Mouse (Mus musculus): ENCODE measurements around the gene Stard10. TPM values are rescaled to one million over a fixed set of nuclear protein-coding genes. Genes with fewer than 3 reads are reported as not detected.

The Stard10 gene
- polyA plus RNA-seq (2012; rRNA removed), result 94.2 and 95.5 TPM in 2 replicates

- TF ChIP-seq POLR2A (IDR thresholded peaks at IDR 0.05; ENCODE audit: extremely low read depth, insufficient read depth, low read length), result no peak
- TF ChIP-seq CTCF (IDR thresholded peaks at IDR 0.05; ENCODE audit: extremely low read depth, insufficient read depth, low read length), result no peak
- no peak within 1 kb of the TSS for H3K4me3 ChIP-seq (ENCODE audit: insufficient read depth, low read length)
These were observed at the start of gene Stard10 for GRCm38 (mm10) chr7:101317014-101317413. Gene Stard10, plus strand, starts transcription at chr7:101317086.

DNA sequence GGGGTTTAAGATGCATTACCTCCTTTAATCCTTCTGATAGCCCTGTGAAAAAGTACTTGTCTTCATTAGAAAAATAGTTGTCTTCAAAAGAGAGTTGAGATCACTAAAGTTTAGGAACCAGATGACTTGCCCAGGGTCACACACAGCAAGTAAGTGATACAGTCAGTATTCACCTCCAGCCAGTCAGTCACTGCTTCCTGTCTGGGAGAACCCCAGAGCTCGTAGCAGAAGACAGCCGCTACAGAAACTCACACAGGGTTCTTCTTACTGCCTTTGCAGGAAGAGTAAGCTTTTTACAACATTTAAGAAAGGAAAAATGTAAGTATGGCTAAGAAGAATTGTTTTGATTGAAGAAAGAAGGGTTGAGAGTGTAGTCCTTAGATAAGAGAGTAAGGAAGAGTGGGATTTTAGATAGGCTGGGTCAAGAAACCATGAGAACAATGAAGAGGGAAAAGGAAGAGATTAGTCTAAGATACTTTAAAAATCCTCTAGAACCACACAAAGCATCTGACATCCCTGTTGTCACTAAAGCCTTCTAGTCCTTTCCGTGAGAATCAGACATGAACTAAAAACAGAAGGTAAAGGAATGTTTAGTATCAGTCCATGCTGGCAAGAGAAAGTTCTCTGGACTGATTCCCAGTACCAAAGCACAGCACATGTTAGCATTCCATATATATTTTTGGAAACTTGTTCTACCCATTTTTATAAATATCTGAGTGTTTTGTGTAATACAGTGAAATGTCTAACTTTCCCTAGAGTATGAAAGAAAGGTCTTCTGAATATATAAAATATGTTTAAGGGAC lies 49.2 kb upstream of the Stard10 start:
- Histone ChIP-seq H3K27ac (ENCODE audit: insufficient read depth, low read length) (no peak overlapping the region), H3K4me1 (ENCODE audit: control insufficient read depth, insufficient read depth, low read length) (peaks cover 6% of the 10 kb centered on the region; the same call in 1 of the 2 replicates)

More at GRCm38 (mm10) chr7:101317014-101317413, at the start of gene Stard10:
- peaks cover 11% of the 10 kb centered on the region for H3K4me1 ChIP-seq (ENCODE audit: control insufficient read depth, insufficient read depth, low read length)
- no peak within 1 kb of the TSS for H3K27ac ChIP-seq (ENCODE audit: insufficient read depth, low read length)

GRCm38 (mm10) chr7:101271602-101272001 lies 45.3 kb upstream of the Stard10 start:
- TF ChIP-seq CTCF (IDR thresholded peaks at IDR 0.05; ENCODE audit: extremely low read depth, insufficient read depth, low read length) (peak; percentile 57; the same call in 1 of the 2 replicates), POLR2A (IDR thresholded peaks at IDR 0.05; ENCODE audit: extremely low read depth, insufficient read depth, low read length) (no peak)
- H3K4me3 ChIP-seq (ENCODE audit: insufficient read depth, low read length), result no peak overlapping the region
- H3K27ac ChIP-seq (ENCODE audit: insufficient read depth, low read length), result no peak overlapping the region
- H3K4me1 ChIP-seq (ENCODE audit: control insufficient read depth, insufficient read depth, low read length), result peaks cover 4% of the 10 kb centered on the region; the same call in 1 of the 2 replicates

More for the DNA sequence above, 49.2 kb upstream of the Stard10 start:
- TF ChIP-seq CTCF (IDR thresholded peaks at IDR 0.05; ENCODE audit: extremely low read depth, insufficient read depth, low read length) (no peak), POLR2A (IDR thresholded peaks at IDR 0.05; ENCODE audit: extremely low read depth, insufficient read depth, low read length) (no peak)
- no peak overlapping the region for H3K4me3 ChIP-seq (ENCODE audit: insufficient read depth, low read length)

DNA sequence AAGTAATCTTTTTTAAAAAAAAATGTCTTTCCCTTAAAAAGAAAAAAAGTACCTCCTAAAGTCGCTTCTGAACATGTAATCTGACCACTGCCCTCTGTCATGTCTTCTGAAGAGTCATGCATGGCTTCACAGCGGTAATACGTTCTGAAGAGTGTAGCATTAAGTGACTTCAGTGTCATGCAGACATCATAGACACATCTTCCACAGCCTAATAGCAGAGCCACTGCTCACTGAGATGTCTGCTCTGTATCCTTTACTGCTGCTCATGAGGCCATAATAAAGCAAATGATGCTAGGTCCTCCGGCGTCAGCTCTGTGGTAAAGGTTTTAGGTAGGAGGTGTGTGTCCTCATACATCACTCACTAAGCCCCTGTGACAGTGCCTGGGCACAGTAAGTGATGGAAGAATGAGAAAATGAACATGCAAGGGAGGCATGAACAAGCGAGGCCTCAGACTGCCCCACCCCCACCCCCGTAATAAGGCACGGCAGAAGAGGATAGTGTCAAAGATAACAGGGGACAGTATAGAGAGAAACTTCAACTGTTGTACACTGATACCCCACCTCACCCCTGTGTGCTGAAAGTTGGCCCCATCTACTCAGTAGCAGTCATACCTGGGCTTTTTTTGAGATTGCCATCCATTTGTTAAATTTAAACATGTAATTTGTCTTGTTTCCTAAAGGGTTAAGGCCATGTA lies 44.3 kb upstream of the Stard10 start:
- H3K27ac ChIP-seq (ENCODE audit: insufficient read depth, low read length), result no peak overlapping the region

DNA sequence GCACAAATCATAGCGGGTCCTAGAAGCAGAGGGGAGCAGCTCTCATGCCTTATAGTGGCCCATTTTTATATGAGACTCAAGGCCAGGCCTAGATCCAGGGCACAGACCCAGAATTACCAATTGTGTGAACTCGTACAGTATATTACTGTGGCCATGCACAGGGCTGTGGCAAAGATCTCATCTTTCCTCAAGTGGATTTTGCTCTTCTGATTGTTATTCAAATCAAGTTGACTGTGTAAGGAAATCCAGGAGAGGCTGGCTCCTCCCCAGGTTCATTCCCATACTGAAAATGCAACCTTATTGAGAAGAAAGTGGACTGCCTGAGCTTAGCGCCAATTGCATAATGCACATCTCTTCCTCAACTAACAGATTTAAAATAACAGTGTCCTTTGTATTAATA lies 34.2 kb upstream of the Stard10 start:
- H3K27ac ChIP-seq (ENCODE audit: insufficient read depth, low read length), result no peak overlapping the region
- no peaks in the 10 kb centered on the region for H3K4me1 ChIP-seq (ENCODE audit: control insufficient read depth, insufficient read depth, low read length)
- TF ChIP-seq POLR2A (IDR thresholded peaks at IDR 0.05; ENCODE audit: extremely low read depth, insufficient read depth, low read length), result no peak
- no peak for TF ChIP-seq CTCF (IDR thresholded peaks at IDR 0.05; ENCODE audit: extremely low read depth, insufficient read depth, low read length)
- no peak overlapping the region for H3K4me3 ChIP-seq (ENCODE audit: insufficient read depth, low read length)

More for the DNA sequence above, 44.3 kb upstream of the Stard10 start:
- Histone ChIP-seq H3K4me1 (ENCODE audit: control insufficient read depth, insufficient read depth, low read length) (peaks cover 1% of the 10 kb centered on the region; the same call in 1 of the 2 replicates), H3K4me3 (ENCODE audit: insufficient read depth, low read length) (no peak overlapping the region)
- TF ChIP-seq POLR2A (IDR thresholded peaks at IDR 0.05; ENCODE audit: extremely low read depth, insufficient read depth, low read length) (no peak), CTCF (IDR thresholded peaks at IDR 0.05; ENCODE audit: extremely low read depth, insufficient read depth, low read length) (no peak)

- H3K27ac ChIP-seq (ENCODE audit: insufficient read depth, low read length), result no peak overlapping the region
- TF ChIP-seq CTCF (IDR thresholded peaks at IDR 0.05; ENCODE audit: extremely low read depth, insufficient read depth, low read length) (no peak), POLR2A (IDR thresholded peaks at IDR 0.05; ENCODE audit: extremely low read depth, insufficient read depth, low read length) (no peak)
- no peak overlapping the region for H3K4me3 ChIP-seq (ENCODE audit: insufficient read depth, low read length)
- no peaks in the 10 kb centered on the region for H3K4me1 ChIP-seq (ENCODE audit: control insufficient read depth, insufficient read depth, low read length)
These were observed 32.4 kb upstream of the Stard10 start for GRCm38 (mm10) chr7:101284504-101284903.

DNA sequence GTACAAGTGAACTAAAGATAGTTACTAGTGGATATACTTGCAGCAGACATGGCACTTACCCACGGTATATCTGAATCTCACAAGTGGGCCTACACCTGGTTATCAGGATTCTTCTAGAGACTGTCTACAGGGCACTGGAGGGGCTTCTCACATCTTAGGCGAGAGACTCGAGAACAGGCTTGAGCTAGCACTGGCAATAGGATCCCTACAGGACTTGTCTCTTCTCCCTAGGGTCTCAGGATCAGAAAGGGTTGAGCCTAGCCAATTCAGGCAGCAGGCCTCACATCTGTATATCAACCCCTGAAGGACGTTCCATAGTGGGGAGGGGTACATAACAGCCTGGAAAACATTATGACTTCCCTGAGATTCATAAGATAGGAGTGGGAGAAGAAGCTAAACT lies 30.0 kb upstream of the Stard10 start:
- H3K27ac ChIP-seq (ENCODE audit: insufficient read depth, low read length), result no peak overlapping the region
- no peaks in the 10 kb centered on the region for H3K4me1 ChIP-seq (ENCODE audit: control insufficient read depth, insufficient read depth, low read length)
- no peak overlapping the region for H3K4me3 ChIP-seq (ENCODE audit: insufficient read depth, low read length)
- TF ChIP-seq POLR2A (IDR thresholded peaks at IDR 0.05; ENCODE audit: extremely low read depth, insufficient read depth, low read length) (no peak), CTCF (IDR thresholded peaks at IDR 0.05; ENCODE audit: extremely low read depth, insufficient read depth, low read length) (no peak)

- no peak overlapping the region for H3K27ac ChIP-seq (ENCODE audit: insufficient read depth, low read length)
- no peak for TF ChIP-seq POLR2A (IDR thresholded peaks at IDR 0.05; ENCODE audit: extremely low read depth, insufficient read depth, low read length)
- TF ChIP-seq CTCF (IDR thresholded peaks at IDR 0.05; ENCODE audit: extremely low read depth, insufficient read depth, low read length), result no peak
- no peaks in the 10 kb centered on the region for H3K4me1 ChIP-seq (ENCODE audit: control insufficient read depth, insufficient read depth, low read length)
- H3K4me3 ChIP-seq (ENCODE audit: insufficient read depth, low read length), result no peak overlapping the region
These were observed 29.1 kb upstream of the Stard10 start for GRCm38 (mm10) chr7:101287820-101288219.

DNA sequence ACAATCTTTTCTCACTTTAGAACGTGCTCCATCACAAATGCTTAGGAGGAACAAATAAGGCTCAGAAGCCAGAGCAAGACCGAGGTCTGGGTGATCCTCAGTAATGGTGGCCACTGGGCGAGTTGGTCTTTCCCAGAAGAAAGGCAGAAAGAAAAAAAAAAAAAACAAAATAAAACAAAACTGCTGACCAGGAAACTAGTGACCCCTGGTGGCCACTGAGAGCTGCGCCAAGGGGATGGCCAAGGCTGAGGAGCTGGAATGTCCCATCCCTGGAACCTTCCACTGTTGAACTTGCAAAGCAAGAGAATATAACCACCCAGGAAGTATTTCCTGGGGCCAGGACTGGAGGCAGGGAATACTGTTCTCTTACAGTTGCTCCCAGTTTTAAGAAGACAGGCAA lies 28.4 kb upstream of the Stard10 start:
- Histone ChIP-seq H3K27ac (ENCODE audit: insufficient read depth, low read length) (no peak overlapping the region), H3K4me3 (ENCODE audit: insufficient read depth, low read length) (no peak overlapping the region), H3K4me1 (ENCODE audit: control insufficient read depth, insufficient read depth, low read length) (no peaks in the 10 kb centered on the region)
- no peak for TF ChIP-seq POLR2A (IDR thresholded peaks at IDR 0.05; ENCODE audit: extremely low read depth, insufficient read depth, low read length)
- peak; percentile 63 for TF ChIP-seq CTCF (IDR thresholded peaks at IDR 0.05; ENCODE audit: extremely low read depth, insufficient read depth, low read length)

Data from cortical plate, adult 2 months (tissue).